Mouse (Mus musculus): ENCODE data around the gene Wdr70.

Gene Wdr70

GRCm38 (mm10) chr15:8038457-8038856 is 60.6 kb downstream of the Wdr70 start:
- in situ Hi-C loops (cut with MboI; ENCODE audit: unreplicated experiment in 2 of 2), result loop anchor here in 1 of 2 experiments (25.0 kb wide), 1 partner anchor 576 kb away; no protein-coding TSS in a partner anchor

- in situ Hi-C loops (cut with MboI; ENCODE audit: unreplicated experiment in 2 of 2), result loop anchor here in 1 of 2 experiments (25.0 kb wide), 1 partner anchor 576 kb away; no protein-coding TSS in a partner anchor
Observed at GRCm38 (mm10) chr15:8037825-8038224, 61.2 kb downstream of the Wdr70 start.

DNA sequence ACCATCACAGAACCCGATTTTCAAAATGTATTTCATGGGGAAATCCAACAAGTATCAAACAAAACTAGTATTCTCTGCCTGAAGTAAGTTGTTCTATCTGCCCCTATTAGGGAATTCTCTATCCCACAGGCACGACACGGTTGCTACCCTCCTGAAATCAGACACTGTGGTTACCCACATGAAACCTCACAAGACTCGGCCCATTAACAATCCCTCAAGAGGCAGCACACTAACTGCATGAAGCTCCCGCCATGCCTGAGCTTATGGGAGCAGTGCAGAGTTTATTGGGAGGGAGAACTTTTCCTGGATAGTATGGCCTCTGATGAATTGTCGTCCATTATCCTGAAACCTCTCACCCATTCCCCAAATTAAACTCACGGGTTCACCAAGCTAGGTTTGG is 67.8 kb downstream of the Wdr70 start:
- in situ Hi-C loops (cut with MboI; ENCODE audit: unreplicated experiment in 2 of 2), result loop anchor here in 1 of 2 experiments (25.0 kb wide), 1 partner anchor 569 kb away; no protein-coding TSS in a partner anchor

- in situ Hi-C loops (cut with MboI; ENCODE audit: unreplicated experiment in 2 of 2), result loop anchor here in 1 of 2 experiments (25.0 kb wide), 1 partner anchor 568 kb away; no protein-coding TSS in a partner anchor
Observed at GRCm38 (mm10) chr15:8030643-8031042, 68.4 kb downstream of the Wdr70 start.

DNA sequence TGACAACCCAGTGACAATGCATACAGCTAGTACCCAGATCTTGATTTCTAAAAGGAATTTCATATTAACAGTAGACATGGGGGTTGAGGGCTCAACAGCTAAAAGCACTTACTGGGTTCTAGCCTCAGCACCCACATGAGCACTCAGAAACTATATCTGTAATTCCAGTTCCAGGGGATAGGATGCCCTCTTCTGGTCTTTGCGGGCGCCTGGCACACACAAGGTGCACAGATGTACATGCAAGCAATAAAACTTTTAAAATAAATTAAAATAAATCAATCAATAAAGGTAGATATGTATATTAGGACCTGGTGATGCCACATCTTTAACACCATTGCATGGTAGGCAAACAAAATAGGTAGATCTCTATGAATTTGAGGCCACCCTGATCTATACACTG is 71.5 kb downstream of the Wdr70 start:
- in situ Hi-C loops (cut with MboI; ENCODE audit: unreplicated experiment in 2 of 2), result loop anchor here in 1 of 2 experiments (25.0 kb wide), 1 partner anchor 565 kb away; no protein-coding TSS in a partner anchor

DNA sequence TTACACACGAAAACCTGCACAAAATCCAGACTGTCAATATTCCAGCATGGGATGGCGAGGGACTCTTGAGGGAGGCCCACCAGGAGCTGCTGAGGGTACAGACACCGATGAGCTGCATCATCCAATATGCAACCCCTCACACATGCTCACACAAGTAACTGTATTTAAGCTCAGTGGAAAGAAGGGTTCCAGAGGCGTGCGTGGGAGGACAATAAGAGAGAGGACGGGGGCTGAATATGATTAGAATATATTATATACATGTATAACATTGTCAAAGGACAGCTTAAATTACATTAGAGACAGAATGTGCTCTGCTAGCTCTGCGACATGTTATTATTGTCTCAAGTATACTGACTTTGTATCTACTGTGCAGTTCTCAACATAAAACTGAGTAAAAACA is 87.6 kb downstream of the Wdr70 start:
- in situ Hi-C loops (cut with MboI; ENCODE audit: unreplicated experiment in 2 of 2), result no loop called here

DNA sequence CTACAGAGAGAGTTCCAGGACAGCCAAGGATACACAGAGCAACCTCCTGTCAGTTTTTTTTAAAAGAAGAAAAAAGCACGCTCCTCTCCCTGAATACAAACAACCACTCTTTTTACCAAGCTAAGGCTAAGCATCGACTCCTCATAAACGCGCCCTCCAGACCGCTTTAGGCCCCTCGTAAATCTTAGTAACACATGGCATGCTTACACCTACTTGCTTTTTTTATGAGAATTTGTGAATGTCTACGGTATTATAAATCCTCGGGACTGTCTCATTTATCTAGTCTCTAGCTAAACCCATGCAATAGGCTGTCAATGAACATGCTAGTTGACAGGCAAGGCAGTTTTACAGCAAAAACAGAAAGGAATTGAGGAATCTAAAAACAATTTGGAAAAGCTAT is 91.6 kb downstream of the Wdr70 start:
- in situ Hi-C loops (cut with MboI; ENCODE audit: unreplicated experiment in 2 of 2), result no loop called here

- in situ Hi-C loops (cut with MboI; ENCODE audit: unreplicated experiment in 2 of 2), result no loop called here
Observed at GRCm38 (mm10) chr15:8006056-8006455, 93.0 kb downstream of the Wdr70 start.

GRCm38 (mm10) chr15:8005506-8005905 is 93.5 kb downstream of the Wdr70 start:
- in situ Hi-C loops (cut with MboI; ENCODE audit: unreplicated experiment in 2 of 2), result no loop called here

DNA sequence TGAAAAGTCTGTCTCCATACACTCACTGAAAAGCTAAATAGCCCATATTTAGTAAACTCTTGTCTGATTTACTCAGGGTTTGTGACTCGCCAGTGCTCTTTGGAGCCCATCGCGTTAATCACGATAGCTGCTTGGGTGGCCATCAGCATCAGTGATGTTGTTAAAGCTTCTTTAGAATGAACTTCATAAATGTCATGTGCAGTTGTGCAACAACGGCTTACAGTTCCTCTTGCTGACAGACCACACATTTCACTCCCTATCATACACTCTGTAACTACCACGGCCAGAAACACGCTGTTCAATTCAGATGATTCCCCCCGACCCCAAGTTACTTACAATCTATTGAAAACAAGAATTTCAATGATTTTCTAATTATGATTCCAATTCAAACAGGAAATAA is 95.2 kb downstream of the Wdr70 start:
- in situ Hi-C loops (cut with MboI; ENCODE audit: unreplicated experiment in 2 of 2), result no loop called here

- in situ Hi-C loops (cut with MboI; ENCODE audit: unreplicated experiment in 2 of 2), result no loop called here
Observed at GRCm38 (mm10) chr15:7998843-7999546, 100.0 kb downstream of the Wdr70 start.

GRCm38 (mm10) chr15:7998095-7998494 is 100.9 kb downstream of the Wdr70 start:
- in situ Hi-C loops (cut with MboI; ENCODE audit: unreplicated experiment in 2 of 2), result no loop called here

DNA sequence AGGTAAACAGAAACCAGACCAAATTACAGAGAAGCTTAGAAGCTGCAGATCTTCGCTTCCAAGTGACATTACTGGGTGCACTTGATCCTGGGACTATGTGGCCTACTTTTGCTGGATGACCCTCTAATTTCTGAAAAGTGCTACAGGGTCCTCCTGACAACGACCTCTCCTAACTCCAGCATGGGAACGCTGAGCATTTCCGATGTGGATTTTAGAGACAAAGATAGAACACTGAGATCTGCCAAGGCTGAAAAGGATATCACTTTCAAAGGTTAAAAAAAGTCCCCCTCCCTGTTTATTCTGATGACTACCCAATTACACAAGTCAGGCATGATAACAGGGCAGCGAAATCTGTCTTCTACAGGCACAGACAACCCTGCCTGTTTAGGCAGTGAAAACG is 105.3 kb downstream of the Wdr70 start:
- in situ Hi-C loops (cut with MboI; ENCODE audit: unreplicated experiment in 2 of 2), result no loop called here

GRCm38 (mm10) chr15:7990101-7990500 is 108.9 kb downstream of the Wdr70 start:
- in situ Hi-C loops (cut with MboI; ENCODE audit: unreplicated experiment in 2 of 2), result no loop called here

GRCm38 (mm10) chr15:7987374-7987773 is 111.6 kb downstream of the Wdr70 start:
- in situ Hi-C loops (cut with MboI; ENCODE audit: unreplicated experiment in 2 of 2), result no loop called here

DNA sequence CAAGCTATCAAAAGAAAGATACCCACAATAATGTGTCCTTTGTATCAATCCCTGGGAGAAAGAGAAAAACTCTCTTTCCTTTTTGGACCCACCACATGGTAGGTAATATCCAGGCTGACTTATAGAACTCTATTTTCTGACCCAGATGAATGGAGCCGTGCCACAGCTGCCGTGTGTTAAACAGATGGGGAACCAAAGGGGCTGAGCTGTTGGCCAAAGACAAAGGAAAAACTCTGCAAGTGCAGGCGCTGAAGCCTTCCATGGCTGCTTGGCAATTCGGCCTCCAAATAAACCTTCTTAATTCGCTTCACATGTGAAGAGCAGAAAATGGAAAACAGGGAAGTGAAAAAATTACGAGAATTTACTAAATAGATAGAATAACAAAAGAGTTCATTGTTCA is 112.7 kb downstream of the Wdr70 start:
- in situ Hi-C loops (cut with MboI; ENCODE audit: unreplicated experiment in 2 of 2), result no loop called here

GRCm38 (mm10) chr15:7978640-7979039 is 120.4 kb downstream of the Wdr70 start:
- in situ Hi-C loops (cut with MboI; ENCODE audit: unreplicated experiment in 2 of 2), result no loop called here

- in situ Hi-C loops (cut with MboI; ENCODE audit: unreplicated experiment in 2 of 2), result no loop called here
Observed at GRCm38 (mm10) chr15:7976775-7977174, 122.2 kb downstream of the Wdr70 start.

GRCm38 (mm10) chr15:7974368-7974767 is 124.6 kb downstream of the Wdr70 start:
- in situ Hi-C loops (cut with MboI; ENCODE audit: unreplicated experiment in 2 of 2), result no loop called here

GRCm38 (mm10) chr15:7972528-7972927 is 126.5 kb downstream of the Wdr70 start:
- in situ Hi-C loops (cut with MboI; ENCODE audit: unreplicated experiment in 2 of 2), result no loop called here

DNA sequence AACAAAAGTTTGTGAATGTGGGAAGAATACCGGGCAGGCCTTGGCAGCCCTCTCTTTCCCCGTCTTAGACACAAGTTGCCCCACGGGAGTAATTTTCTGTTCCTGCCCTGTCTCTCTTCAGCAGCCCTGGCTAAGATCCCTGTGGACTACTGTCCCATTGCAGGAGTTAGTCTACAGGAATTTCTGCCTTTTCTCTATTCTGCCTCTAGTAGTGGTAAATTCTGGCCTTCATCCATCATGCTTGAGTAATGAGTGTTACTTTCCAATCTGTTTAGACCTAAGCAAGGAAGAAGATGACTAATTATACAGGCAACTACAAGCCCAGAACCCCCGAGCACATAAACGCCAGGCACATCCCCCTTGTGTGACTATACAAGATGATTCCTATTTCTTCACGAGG is 136.2 kb downstream of the Wdr70 start:
- in situ Hi-C loops (cut with MboI; ENCODE audit: unreplicated experiment in 2 of 2), result no loop called here

DNA sequence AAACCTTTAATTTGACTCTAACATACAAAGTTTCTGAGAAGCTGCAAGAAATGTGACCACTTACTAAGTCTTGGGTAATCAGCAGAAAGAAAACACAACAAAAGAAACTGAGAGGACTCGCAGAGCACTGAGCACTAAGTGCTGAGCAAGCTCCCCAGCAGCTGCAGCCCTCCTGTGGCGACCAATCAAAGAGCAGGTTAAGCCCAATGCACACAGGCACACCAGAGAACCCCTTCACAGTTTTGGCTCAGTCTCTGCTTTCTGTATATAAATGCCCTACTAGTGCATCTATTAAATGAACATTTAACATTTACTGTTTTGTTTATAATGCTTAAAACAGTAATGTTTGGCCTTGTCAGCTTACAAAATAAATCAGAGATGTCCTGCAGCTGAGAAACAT is 137.5 kb downstream of the Wdr70 start:
- in situ Hi-C loops (cut with MboI; ENCODE audit: unreplicated experiment in 2 of 2), result no loop called here
